Mouse (Mus musculus) WW6 (cell line): Measurements from ENCODE around the gene Gnai1.
"Not testable (repeated sequence)": the region's sequence is repeated elsewhere in the genome, so short reads cannot be mapped to it uniquely, and the experiment has no call there.

Source experiments
- DNase-seq: peaks from one replicate; pipeline ENCODE4 v3.0.0-alpha.2; 2013; ENCODE audit warnings: low read depth, low spot score

Gene Gnai1

GRCm38 (mm10) chr5:18360281-18360819 is at the start of gene Gnai1:
Gene Gnai1 (minus strand): TSS chr5:18360355.
- DNase-seq = no peak

- no peak for DNase-seq
Measured at GRCm38 (mm10) chr5:18367864-18368263, 7.7 kb upstream of the Gnai1 start.

- no peak for DNase-seq
Measured at GRCm38 (mm10) chr5:18365460-18365859, 5.3 kb upstream of the Gnai1 start.

GRCm38 (mm10) chr5:18360956-18361355 is 801 bp upstream of the Gnai1 start:
- no peak for DNase-seq

GRCm38 (mm10) chr5:18359376-18360280 is 527 bp downstream of the Gnai1 start:
- DNase-seq = no peak

- DNase-seq = no peak
Measured at GRCm38 (mm10) chr5:18358778-18359177, 1.4 kb downstream of the Gnai1 start.

- DNase-seq = no peak
Measured at GRCm38 (mm10) chr5:18358191-18358590, 2.0 kb downstream of the Gnai1 start.

GRCm38 (mm10) chr5:18347297-18347696 is 12.9 kb downstream of the Gnai1 start:
- no peak for DNase-seq

GRCm38 (mm10) chr5:18343455-18344142 is 16.6 kb downstream of the Gnai1 start:
- no peak for DNase-seq

GRCm38 (mm10) chr5:18342765-18343454 is 17.2 kb downstream of the Gnai1 start:
- no peak for DNase-seq

- not testable (repeated sequence) for DNase-seq
Measured at GRCm38 (mm10) chr5:18341876-18342275, 18.3 kb downstream of the Gnai1 start.

- DNase-seq = no peak
Measured at GRCm38 (mm10) chr5:18332256-18332655, 27.9 kb downstream of the Gnai1 start.

GRCm38 (mm10) chr5:18330726-18331125 is 29.4 kb downstream of the Gnai1 start:
- DNase-seq = no peak

GRCm38 (mm10) chr5:18326159-18326558 is 34.0 kb downstream of the Gnai1 start:
- DNase-seq = no peak

GRCm38 (mm10) chr5:18323534-18323933 is 36.6 kb downstream of the Gnai1 start:
- DNase-seq = no peak

GRCm38 (mm10) chr5:18321661-18322060 is 38.5 kb downstream of the Gnai1 start:
- no peak for DNase-seq

- DNase-seq = no peak
Measured at GRCm38 (mm10) chr5:18318846-18319245, 41.3 kb downstream of the Gnai1 start.

- no peak for DNase-seq
Measured at GRCm38 (mm10) chr5:18307229-18307804, 52.8 kb downstream of the Gnai1 start.

GRCm38 (mm10) chr5:18296584-18296983 is 63.6 kb downstream of the Gnai1 start:
- no peak for DNase-seq

GRCm38 (mm10) chr5:18292744-18293143 is 67.4 kb downstream of the Gnai1 start:
- no peak for DNase-seq

- no peak for DNase-seq
Measured at GRCm38 (mm10) chr5:18289530-18289929, 70.6 kb downstream of the Gnai1 start.

GRCm38 (mm10) chr5:18288694-18289093 is 71.5 kb downstream of the Gnai1 start:
- no peak for DNase-seq
